Mouse (Mus musculus) midbrain, postnatal 0 days (tissue): ENCODE data around the gene Klhl29. TPM values are rescaled to one million over a fixed set of nuclear protein-coding genes. Genes with fewer than 3 reads are reported as not detected.

Source experiments
- ATAC-seq: fragments of 200-750 bp; cut with Nextera tagmentation; 2 replicates; pipeline ENCODE4 v1.8.0; 2017; ENCODE audit warnings: moderate number of reproducible peaks, mild to moderate bottlenecking, moderate TSS enrichment, moderate library complexity; ENCODE audit not compliant: low FRiP score
- DNase-seq: peaks from one replicate; pipeline ENCODE4 v3.0.0-alpha.2; 2015; ENCODE audit warnings: low spot score
- H3K27ac ChIP-seq: fragments of 300-500 bp; sonication (generic); 2 replicates; pipeline ENCODE4 v1.5.1; 2014; ENCODE audit warnings: low read depth, mild to moderate bottlenecking, low read length, mixed read lengths
- H3K27me3 ChIP-seq: fragments of 300-500 bp; sonication (generic); 2 replicates; pipeline ENCODE4 v1.6.1; 2014; ENCODE audit warnings: low read length, control low read depth, mixed read lengths; ENCODE audit not compliant: insufficient read depth
- H3K36me3 ChIP-seq: fragments of 300-500 bp; sonication (generic); 2 replicates; pipeline ENCODE4 v1.6.1; 2014; ENCODE audit warnings: low read length, control low read depth, mixed read lengths; ENCODE audit not compliant: insufficient read depth
- H3K4me1 ChIP-seq: fragments of 300-500 bp; sonication (generic); 2 replicates; pipeline ENCODE4 v1.6.1; 2014; ENCODE audit warnings: mild to moderate bottlenecking, control low read depth, antibody characterized with exemption, low read length, mixed read lengths; ENCODE audit not compliant: insufficient read depth
- H3K4me2 ChIP-seq: fragments of 300-500 bp; sonication (generic); 2 replicates; pipeline ENCODE4 v1.6.1; 2014; ENCODE audit warnings: low read depth, mild to moderate bottlenecking, low read length, mixed read lengths; ENCODE audit not compliant: poor library complexity, severe bottlenecking
- H3K4me3 ChIP-seq: fragments of 300-500 bp; sonication (generic); 2 replicates; pipeline ENCODE4 v1.5.1; 2014; ENCODE audit warnings: low read depth, mild to moderate bottlenecking, low read length, moderate library complexity
- H3K9ac ChIP-seq: fragments of 300-500 bp; sonication (generic); replicated peaks from 2 replicates; pipeline ENCODE4 v1.6.1; 2014; ENCODE audit warnings: mild to moderate bottlenecking, low read length, moderate library complexity, mixed read lengths; ENCODE audit not compliant: poor library complexity, severe bottlenecking
- H3K9me3 ChIP-seq: fragments of 300-500 bp; sonication (generic); 2 replicates; pipeline ENCODE4 v1.6.1; 2016; ENCODE audit warnings: low read length, control low read depth
- CTCF ChIP-seq: IDR thresholded peaks from 2 replicates; pipeline ENCODE4 v1.5.1; 2016; ENCODE audit warnings: antibody characterized with exemption, mild to moderate bottlenecking
- WGBS: fragments of 180-500 bp; shearing (Covaris S2); extraction: QIAGEN DNeasy Blood & Tissue Kit; methylation state at CpG from one replicate; pipeline ENCODE4 v1.1.7; 2014; 5-methylcytosine and 5-hydroxymethylcytosine counted together
- polyA plus RNA-seq: library from polyadenylated mRNA; unstranded; fragments of >200 nt; fragmentation: Nextera tagmentation; extraction: Ambion mirVana; gene quantifications from 2 replicates; pipeline ENCODE4 v1.2.1, GENCODE M21; 2015
- total RNA-seq: library from RNA; depleted of rRNA; stranded (reverse); fragments of >200 nt; gene quantifications from 2 replicates; pipeline ENCODE4 v1.2.3, GENCODE M21; 2014

The Klhl29 gene
- total and polyA plus RNA-seq, 2 experiments from 2014 or later = 2.7 to 11.9 TPM

DNA sequence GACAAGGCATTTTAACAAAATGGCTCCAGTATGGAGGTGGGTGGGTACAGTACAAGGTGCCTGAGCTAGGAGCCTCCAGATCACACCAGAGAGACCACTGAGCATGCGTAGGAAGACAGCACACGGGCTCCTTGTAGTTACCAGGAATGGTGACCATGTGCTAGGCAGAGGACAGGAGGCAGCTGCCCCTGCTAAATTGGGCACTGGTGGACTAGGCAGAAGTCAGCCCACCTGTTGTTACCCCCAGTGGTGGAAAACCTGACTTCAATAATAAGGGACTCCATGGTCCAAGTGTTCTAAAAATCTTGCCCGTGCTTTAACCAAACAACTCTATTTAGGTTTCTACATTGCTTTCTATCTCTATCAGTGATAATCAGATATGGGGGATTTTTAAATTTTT lies 10.6 kb downstream of the Klhl29 start:
- H3K27ac ChIP-seq = no peak overlapping the region
- no peak for ATAC-seq
- H3K27me3 ChIP-seq = no peaks in the 10 kb centered on the region
- WGBS = 91% methylated on average over 3 of the region's 3 CpGs
- no peak overlapping the region for H3K4me3 ChIP-seq
- H3K4me2 ChIP-seq = no peak overlapping the region
- H3K9ac ChIP-seq = no peak overlapping the region
- no peak for TF ChIP-seq CTCF
- no peak for DNase-seq
- no peaks in the 10 kb centered on the region for H3K4me1 ChIP-seq
- H3K36me3 ChIP-seq = no peaks in the 10 kb centered on the region
- H3K9me3 ChIP-seq = no peaks in the 10 kb centered on the region

DNA sequence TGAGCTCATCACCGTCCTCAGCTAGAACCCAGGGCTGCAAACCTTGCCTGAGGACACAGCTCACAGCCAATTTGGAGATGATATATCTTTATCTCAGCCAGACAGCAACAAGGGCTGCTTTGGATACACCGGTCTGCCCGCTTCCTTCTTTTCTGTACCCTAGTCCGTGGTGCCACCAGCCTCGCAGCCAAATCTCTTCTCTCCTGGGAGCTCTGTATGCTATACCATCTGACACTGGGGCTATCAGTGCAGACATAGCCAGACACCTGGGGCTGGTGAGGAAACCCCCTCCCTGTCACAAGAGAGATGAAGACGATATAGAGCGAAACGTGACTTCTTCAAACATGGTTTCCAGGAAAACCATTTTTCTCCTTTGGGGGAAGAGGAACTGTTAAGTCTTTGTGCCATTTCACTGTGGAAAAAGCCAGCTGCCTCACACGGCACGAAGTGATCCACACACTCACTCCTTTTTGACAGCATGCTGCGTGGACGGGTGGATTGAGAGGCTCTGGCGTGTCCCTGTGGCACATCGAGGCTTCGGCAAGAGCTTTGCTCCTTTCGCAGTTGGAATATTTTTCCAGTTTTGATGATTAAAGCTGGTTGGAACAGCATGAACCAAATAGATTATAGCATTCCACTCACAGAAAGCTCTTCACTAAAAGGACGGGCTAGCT lies 11.4 kb downstream of the Klhl29 start:
- ATAC-seq = no peak
- H3K4me2 ChIP-seq = no peak overlapping the region
- WGBS = 62% methylated on average over 17 of the region's 17 CpGs
- no peak for TF ChIP-seq CTCF
- DNase-seq = no peak
- H3K36me3 ChIP-seq = no peaks in the 10 kb centered on the region
- no peaks in the 10 kb centered on the region for H3K9me3 ChIP-seq
- H3K27ac ChIP-seq = 0 out of 2 replicates have a peak overlapping the region, but pooled peaks have one; percentile 38
- no peak overlapping the region for H3K9ac ChIP-seq
- H3K4me3 ChIP-seq = no peak overlapping the region
- no peaks in the 10 kb centered on the region for H3K4me1 ChIP-seq
- H3K27me3 ChIP-seq = no peaks in the 10 kb centered on the region

DNA sequence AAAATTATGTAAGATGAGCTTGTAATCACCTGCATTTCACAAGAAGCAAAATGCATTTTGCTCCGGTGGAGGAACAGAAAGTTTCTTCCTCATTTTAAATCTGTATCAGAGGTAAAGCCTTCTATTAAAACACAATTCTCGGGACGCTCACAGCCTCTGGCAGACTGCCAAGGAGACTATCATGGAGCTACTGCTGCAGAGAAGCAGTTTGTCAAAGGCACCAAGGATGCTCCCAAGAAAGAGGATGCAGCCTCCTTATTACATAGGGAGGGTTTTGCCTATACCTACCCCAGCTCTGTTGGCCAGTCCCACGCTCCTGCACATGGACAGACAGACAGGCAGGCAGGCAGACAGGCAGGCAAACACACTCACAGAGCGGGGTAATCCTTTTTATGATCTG lies 16.4 kb downstream of the Klhl29 start:
- H3K36me3 ChIP-seq = no peaks in the 10 kb centered on the region
- no peak overlapping the region for H3K9ac ChIP-seq
- no peaks in the 10 kb centered on the region for H3K27me3 ChIP-seq
- ATAC-seq (no peak), DNase-seq (peak; percentile 84)
- no peak for TF ChIP-seq CTCF
- WGBS = 32% methylated on average over 5 of the region's 5 CpGs
- H3K27ac ChIP-seq = no peak overlapping the region
- no peak overlapping the region for H3K4me3 ChIP-seq
- H3K9me3 ChIP-seq = no peaks in the 10 kb centered on the region
- H3K4me1 ChIP-seq = no peaks in the 10 kb centered on the region
- H3K4me2 ChIP-seq = peak overlapping the region; percentile 12; the same call in 1 of the 2 replicates

DNA sequence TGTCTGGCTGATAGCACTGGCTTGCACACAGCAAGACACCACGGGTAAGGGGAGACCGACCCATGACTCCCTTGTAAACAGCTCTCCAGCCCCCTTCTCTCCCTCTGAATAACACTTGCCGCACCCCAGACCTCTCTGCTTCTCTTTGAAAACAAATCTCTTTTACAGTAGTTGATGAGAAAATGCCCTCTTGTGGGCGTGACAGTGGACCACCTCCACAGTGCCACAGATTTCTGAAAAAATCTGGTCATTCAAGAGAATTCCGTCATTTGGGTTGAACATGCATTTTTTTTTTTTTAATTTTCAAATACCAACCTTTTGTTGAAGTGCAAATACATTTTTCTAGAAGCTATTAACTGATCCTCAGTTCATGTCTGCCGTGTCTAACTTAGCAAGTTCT lies 17.0 kb downstream of the Klhl29 start:
- ATAC-seq = 0 out of 2 replicates have a peak, but pooled peaks have one; percentile 44
- WGBS = 47% methylated on average over 6 of the region's 6 CpGs
- no peaks in the 10 kb centered on the region for H3K4me1 ChIP-seq

DNA sequence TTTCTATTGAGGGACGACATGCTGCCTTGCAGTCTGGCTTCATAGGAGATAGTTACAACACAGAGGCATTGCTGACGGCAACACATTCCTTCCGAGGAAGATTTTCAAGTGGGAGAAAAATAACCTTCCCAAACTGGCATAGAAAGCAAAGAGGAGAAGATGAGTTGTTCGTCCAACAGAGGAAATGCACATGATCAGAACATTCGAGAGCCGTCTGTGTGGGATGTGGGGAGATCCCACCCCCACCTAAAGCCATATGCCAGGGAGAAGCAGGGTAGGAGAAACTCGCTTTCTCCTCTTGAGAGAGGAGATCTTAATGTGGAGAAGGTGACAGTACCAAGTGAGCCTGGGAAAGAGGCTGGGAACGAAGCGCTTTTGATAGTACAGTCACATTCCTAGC lies 22.1 kb downstream of the Klhl29 start:
- H3K4me2 ChIP-seq = no peak overlapping the region
- no peaks in the 10 kb centered on the region for H3K36me3 ChIP-seq
- TF ChIP-seq CTCF = no peak
- no peak for DNase-seq
- no peaks in the 10 kb centered on the region for H3K4me1 ChIP-seq
- H3K9ac ChIP-seq = no peak overlapping the region
- no peak for ATAC-seq
- H3K9me3 ChIP-seq = no peaks in the 10 kb centered on the region
- H3K4me3 ChIP-seq = no peak overlapping the region
- no peak overlapping the region for H3K27ac ChIP-seq
- no peaks in the 10 kb centered on the region for H3K27me3 ChIP-seq
- 92% methylated on average over 9 of the region's 9 CpGs for WGBS

More for the DNA sequence above, 17.0 kb downstream of the Klhl29 start:
- H3K4me2 ChIP-seq = no peak overlapping the region
- H3K4me3 ChIP-seq = no peak overlapping the region
- DNase-seq = no peak
- peak; percentile 52 for TF ChIP-seq CTCF
- no peaks in the 10 kb centered on the region for H3K36me3 ChIP-seq
- no peak overlapping the region for H3K27ac ChIP-seq
- H3K27me3 ChIP-seq = no peaks in the 10 kb centered on the region
- no peak overlapping the region for H3K9ac ChIP-seq
- H3K9me3 ChIP-seq = no peaks in the 10 kb centered on the region

DNA sequence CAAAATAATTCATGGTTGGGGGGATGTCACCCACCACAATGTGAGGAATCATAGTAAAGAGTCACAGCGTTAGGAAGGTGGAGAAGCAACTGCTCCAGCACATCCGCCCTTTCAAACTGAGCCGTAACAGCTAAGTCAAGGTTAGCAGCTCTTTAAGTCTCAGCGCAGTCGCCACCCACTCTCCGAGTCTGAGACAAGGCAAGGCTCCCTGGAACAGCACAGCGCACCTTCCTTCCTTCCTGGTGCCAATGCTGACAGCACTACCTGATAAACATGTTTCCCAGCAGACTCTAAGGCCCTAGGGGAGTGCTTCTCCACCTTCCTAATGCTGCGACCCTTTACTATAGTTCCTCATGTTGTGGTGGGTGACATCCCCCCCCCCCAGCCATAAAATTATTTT lies 22.7 kb downstream of the Klhl29 start:
- TF ChIP-seq CTCF = no peak

More for the DNA sequence above, 22.7 kb downstream of the Klhl29 start:
- WGBS = 96% methylated on average over 8 of the region's 8 CpGs
- H3K9ac ChIP-seq = no peak overlapping the region
- H3K4me1 ChIP-seq = no peaks in the 10 kb centered on the region
- H3K27ac ChIP-seq = no peak overlapping the region
- H3K36me3 ChIP-seq = no peaks in the 10 kb centered on the region
- no peak for DNase-seq
- H3K9me3 ChIP-seq = no peaks in the 10 kb centered on the region
- no peak overlapping the region for H3K4me3 ChIP-seq
- H3K4me2 ChIP-seq = no peak overlapping the region
- no peak for ATAC-seq
- no peaks in the 10 kb centered on the region for H3K27me3 ChIP-seq
